Mouse (Mus musculus): ENCODE results near the gene Kansl1. TPM values are rescaled to one million over a fixed set of nuclear protein-coding genes. Genes with fewer than 3 reads are reported as not detected.

Gene Kansl1
- total RNA-seq, 4 experiments from 2014 or later: 18.5 to 22.2 (median 20.7) TPM

DNA sequence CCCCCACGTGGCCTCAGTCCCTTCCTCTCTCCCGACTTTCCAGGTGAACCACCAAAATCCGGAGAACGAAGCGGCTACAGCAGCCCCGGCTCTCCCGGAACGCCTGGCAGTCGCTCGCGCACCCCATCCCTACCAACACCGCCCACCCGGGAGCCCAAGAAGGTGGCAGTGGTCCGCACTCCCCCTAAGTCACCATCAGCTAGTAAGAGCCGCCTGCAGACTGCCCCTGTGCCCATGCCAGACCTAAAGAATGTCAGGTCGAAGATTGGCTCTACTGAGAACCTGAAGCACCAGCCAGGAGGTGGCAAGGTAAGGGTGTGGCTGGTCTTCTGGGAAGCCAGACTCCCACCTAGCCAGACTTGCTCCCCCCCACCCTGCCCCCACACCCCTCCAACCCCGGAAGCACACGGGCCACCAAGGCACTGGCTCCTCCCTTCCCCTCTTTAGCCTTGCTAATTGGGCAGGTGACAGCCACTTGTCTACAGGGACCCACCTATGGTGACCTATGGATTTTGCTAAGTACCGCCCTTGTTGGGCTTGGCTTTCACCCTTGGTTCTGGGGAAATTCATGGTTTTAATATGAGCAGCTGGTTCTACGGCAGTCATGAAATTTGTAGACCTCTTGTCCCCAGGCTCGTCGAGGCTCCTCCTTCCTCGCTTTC is 158.3 kb downstream of the Kansl1 start:
- no peak for DNase-seq (ENCODE audit: low spot score in 2 of 2)

DNA sequence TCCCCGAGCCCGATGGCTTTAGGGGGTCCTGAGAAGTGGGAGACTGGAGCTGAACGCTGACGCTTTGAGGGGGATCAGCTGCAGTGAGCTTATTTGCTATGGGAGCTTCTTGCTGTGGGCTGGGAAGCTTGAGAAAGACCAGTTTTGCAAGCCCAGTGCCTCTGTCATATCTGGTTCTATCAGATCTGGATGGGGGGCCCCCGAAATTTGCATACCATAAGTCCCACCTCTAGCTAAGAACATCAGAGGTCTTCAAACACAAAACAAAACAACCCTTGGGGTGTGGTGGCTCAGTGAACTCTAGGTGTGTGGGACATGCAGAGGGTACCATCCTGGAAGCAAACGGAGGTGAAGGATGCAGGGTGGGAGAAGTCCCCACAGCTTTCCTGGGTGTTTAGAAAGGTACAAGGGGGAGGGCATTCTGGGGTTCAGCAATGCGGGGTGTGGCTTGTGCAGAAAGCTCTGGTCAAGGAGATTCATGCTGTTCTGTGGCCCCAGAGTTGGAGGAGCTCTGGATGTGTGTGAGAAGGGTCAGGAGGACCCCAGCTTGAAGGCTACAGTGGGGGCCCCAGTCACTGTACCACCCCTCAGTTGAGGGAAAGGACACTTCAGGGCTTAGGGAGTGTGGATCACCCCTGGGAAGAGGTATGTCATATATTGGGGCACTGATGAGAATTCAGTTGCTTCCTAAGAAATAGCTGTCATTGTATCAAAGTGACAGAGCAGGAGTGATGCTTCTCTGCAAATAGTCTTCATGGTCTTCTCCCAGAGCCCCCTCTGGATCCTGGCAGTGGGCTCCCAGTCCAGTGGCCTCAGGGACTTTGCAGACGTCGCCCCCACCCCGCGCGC is 159.1 kb downstream of the Kansl1 start:
- no peak for DNase-seq (ENCODE audit: low spot score in 2 of 2)

GRCm38 (mm10) chr11:104307136-104307535 is 161.5 kb downstream of the Kansl1 start:
- no peak for DNase-seq (ENCODE audit: low spot score in 2 of 2)

GRCm38 (mm10) chr11:104306483-104306882 is 162.2 kb downstream of the Kansl1 start:
- DNase-seq (ENCODE audit: low spot score in 2 of 2): no peak

GRCm38 (mm10) chr11:104305711-104306110 is 162.9 kb downstream of the Kansl1 start:
- DNase-seq (ENCODE audit: low spot score in 2 of 2): no peak

DNA sequence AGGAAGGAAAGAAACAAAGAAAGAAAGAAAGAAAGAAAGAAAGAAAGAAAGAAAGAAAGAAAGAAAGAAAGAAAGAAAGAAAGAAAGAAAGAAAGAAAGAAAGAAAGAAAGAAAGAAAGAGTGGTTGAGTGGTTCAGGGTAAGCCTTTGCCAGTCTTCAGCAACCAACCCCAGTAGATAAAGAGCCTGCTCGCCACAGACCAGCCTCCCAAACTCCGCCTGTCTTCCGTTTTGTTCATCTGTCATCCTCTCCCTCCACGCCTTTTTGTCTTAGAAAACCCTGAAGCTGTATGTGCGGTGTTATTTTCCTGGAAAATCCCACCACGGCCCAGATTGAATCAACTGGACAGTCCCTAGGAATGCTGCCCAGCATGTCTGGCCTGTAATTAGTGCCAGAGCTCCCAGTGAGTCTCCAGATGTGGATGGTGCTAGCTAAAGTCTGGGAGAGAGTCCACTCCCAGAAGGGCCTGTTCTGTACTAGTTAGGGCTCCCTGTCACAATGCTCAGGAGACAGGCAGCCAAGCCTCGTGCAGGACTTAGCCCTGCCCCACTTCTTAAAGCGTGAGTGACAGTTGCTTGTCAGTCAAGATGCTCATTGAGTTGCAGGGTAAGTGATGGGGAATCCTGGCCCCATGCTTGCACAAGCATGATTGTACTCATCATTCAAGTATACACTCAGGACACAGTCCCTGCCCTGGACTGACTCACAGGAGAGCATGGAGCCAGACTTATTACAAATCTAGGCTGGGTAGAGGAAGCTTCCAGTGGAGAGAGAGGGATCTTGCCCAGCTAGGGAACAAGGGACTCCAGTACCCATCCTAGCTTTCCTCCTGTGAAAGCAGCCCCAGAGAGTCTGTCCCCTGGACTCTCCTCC is 165.3 kb downstream of the Kansl1 start:
- DNase-seq (ENCODE audit: low spot score in 2 of 2): no peak

GRCm38 (mm10) chr11:104302628-104303027 is 166.0 kb downstream of the Kansl1 start:
- DNase-seq (ENCODE audit: low spot score in 2 of 2): no peak

DNA sequence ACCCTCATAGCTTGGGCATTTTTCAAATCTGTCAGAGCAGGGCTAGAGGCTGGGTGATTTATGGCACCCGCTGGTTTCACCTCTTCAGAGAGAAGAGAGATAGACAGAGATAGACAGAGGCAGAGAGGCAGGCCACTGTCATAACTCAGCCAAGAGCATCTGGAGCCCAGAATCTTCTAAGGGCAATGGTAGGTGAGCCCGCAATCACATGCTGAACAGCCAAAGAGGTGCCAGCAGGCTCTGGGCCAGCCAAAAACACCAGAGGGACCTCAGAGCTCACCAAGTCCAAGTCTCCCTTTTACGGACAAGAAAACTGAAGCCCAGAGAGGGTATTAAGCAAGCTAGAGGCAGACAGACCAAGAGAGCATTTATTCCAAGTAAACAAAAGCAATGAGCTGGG is 171.0 kb downstream of the Kansl1 start:
- DNase-seq (ENCODE audit: low spot score in 2 of 2): no peak

DNA sequence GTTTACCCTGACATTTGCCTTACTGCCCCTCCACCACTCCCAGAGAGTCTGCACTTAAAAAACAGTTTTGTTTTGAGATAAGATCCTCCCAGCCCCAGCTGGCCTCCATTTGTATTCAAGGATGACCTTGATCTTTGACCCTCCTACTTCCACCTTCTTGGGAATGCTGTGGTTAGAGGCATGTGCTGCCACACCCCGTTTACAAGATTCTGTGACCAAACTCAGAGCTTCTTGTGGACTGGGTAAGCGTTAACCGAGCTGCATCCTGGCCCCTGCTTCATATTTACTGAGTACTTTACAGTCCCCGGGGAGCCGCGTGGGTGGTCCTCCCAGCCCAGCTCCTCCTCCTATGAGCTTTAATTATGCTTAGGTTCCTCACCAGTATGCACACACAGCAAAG is 173.0 kb downstream of the Kansl1 start:
- DNase-seq (ENCODE audit: low spot score in 2 of 2): no peak

- no peak for DNase-seq (ENCODE audit: low spot score in 2 of 2)
Observed at GRCm38 (mm10) chr11:104295145-104295544, 173.5 kb downstream of the Kansl1 start.

DNA sequence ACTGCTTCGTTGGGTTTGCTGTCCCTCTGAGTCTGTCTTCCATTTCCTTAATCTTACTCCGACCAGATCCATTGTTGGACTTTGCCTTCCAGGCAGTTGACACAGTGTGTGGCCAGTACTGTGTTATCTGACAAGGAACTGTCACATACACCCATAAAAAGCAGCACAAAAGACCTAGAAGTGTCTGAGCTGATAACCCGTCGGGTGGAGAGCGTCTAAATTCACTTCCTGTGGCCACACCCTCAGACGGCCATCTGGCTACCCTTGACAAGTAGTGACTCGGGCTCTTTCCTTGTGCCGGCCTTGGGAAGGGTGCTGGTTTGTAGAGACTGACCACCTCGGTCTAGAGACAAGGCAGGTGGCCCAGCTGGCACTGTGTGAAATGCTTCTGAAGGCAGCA is 175.4 kb downstream of the Kansl1 start:
- no peak for DNase-seq (ENCODE audit: low spot score in 2 of 2)

- no peak for DNase-seq (ENCODE audit: low spot score in 2 of 2)
Observed at GRCm38 (mm10) chr11:104292443-104293220, 176.0 kb downstream of the Kansl1 start.

- peak in 1 of 2 experiments; percentile 51 for DNase-seq (ENCODE audit: low spot score in 2 of 2)
Observed at GRCm38 (mm10) chr11:104289199-104290031, 179.2 kb downstream of the Kansl1 start.

DNA sequence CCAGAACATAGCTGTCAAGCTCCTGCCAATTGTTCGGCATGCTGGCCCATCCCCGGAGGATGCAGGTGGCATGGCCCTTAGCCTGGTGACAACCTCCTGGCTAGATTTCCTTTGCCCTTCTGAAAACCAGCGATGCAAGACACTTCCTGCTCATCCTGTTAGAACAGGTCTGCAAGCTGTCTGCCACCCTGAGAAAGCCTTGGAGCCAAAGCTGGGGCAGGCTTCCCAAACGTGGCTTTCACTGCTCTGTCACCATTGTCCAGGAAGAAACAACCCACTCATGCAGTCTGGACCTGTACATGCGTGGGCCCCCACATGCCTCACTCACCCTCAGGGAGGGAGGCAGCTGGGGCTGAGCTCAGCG is 179.8 kb downstream of the Kansl1 start:
- DNase-seq (ENCODE audit: low spot score in 2 of 2): no peak

- DNase-seq (ENCODE audit: low spot score in 2 of 2): no peak
Observed at GRCm38 (mm10) chr11:104287113-104287512, 181.5 kb downstream of the Kansl1 start.

Small RNA genes lying within 50 kb of the gene (microRNA-seq; reads per million reads assigned to microRNA genes)
- gene Gm47315: not detected

Other genes starting within 250 kb of the Kansl1 start
- 10 to 100 TPM; 70.3 to 90.9 (median 79.7) TPM for gene Mapt, start 237.5 kb downstream of the Kansl1 start, total RNA-seq (2022)
- 10 to 100 TPM; 27.6 to 31.0 (median 29.0) TPM for gene Cdc27, start 81.8 kb upstream of the Kansl1 start, total RNA-seq (2022)
- 1 to 10 TPM; 7.5 to 9.2 (median 8.3) TPM for gene Myl4, start 81.8 kb upstream of the Kansl1 start, total RNA-seq (2022)
- gene Itgb3, start 139.1 kb upstream of the Kansl1 start, total RNA-seq (2022): under 1 TPM; 0.36 to 0.70 (median 0.54) TPM
- gene Gm11639, start 216.8 kb upstream of the Kansl1 start, total RNA-seq (2022): under 1 TPM in 1 of 4 experiments, not detected in 3; 0.02 TPM